Mouse (Mus musculus) testis, adult 2 months (tissue): ENCODE measurements around the gene Insig1.

Experiments used
- CTCF ChIP-seq: fragments of 200-500 bp; IDR thresholded peaks from 2 replicates; pipeline ENCODE4 v1.5.1; 2012; ENCODE audit warnings: low read depth, mild to moderate bottlenecking, inconsistent platforms, low read length, moderate library complexity; ENCODE audit not compliant: control insufficient read depth, insufficient read depth, insufficient replicate concordance
- POLR2A ChIP-seq: fragments of 200-500 bp; IDR thresholded peaks from 2 replicates; pipeline ENCODE4 v1.6.1; 2012; ENCODE audit warnings: low read depth, mild to moderate bottlenecking, inconsistent platforms, low read length, moderate library complexity; ENCODE audit not compliant: control insufficient read depth

- TF ChIP-seq POLR2A (no peak), CTCF (no peak)
These were observed 37.9 kb upstream of the Insig1 start for GRCm38 (mm10) chr5:28033281-28033680.
